Mouse (Mus musculus) midbrain, postnatal 0 days (tissue): ENCODE measurements around the gene Grasp. TPM values are rescaled to one million over a fixed set of nuclear protein-coding genes. Genes with fewer than 3 reads are reported as not detected.

Source experiments
- ATAC-seq: fragments of 200-750 bp; cut with Nextera tagmentation; 2 replicates; pipeline ENCODE4 v1.8.0; 2017; ENCODE audit warnings: moderate number of reproducible peaks, mild to moderate bottlenecking, moderate TSS enrichment, moderate library complexity; ENCODE audit not compliant: low FRiP score
- DNase-seq: peaks from one replicate; pipeline ENCODE4 v3.0.0-alpha.2; 2015; ENCODE audit warnings: low spot score
- H3K27ac ChIP-seq: fragments of 300-500 bp; sonication (generic); 2 replicates; pipeline ENCODE4 v1.5.1; 2014; ENCODE audit warnings: low read depth, mild to moderate bottlenecking, low read length, mixed read lengths
- H3K27me3 ChIP-seq: fragments of 300-500 bp; sonication (generic); 2 replicates; pipeline ENCODE4 v1.6.1; 2014; ENCODE audit warnings: low read length, control low read depth, mixed read lengths; ENCODE audit not compliant: insufficient read depth
- H3K36me3 ChIP-seq: fragments of 300-500 bp; sonication (generic); 2 replicates; pipeline ENCODE4 v1.6.1; 2014; ENCODE audit warnings: low read length, control low read depth, mixed read lengths; ENCODE audit not compliant: insufficient read depth
- H3K4me1 ChIP-seq: fragments of 300-500 bp; sonication (generic); 2 replicates; pipeline ENCODE4 v1.6.1; 2014; ENCODE audit warnings: mild to moderate bottlenecking, control low read depth, antibody characterized with exemption, low read length, mixed read lengths; ENCODE audit not compliant: insufficient read depth
- H3K4me2 ChIP-seq: fragments of 300-500 bp; sonication (generic); 2 replicates; pipeline ENCODE4 v1.6.1; 2014; ENCODE audit warnings: low read depth, mild to moderate bottlenecking, low read length, mixed read lengths; ENCODE audit not compliant: poor library complexity, severe bottlenecking
- H3K4me3 ChIP-seq: fragments of 300-500 bp; sonication (generic); 2 replicates; pipeline ENCODE4 v1.5.1; 2014; ENCODE audit warnings: low read depth, mild to moderate bottlenecking, low read length, moderate library complexity
- H3K9ac ChIP-seq: fragments of 300-500 bp; sonication (generic); replicated peaks from 2 replicates; pipeline ENCODE4 v1.6.1; 2014; ENCODE audit warnings: mild to moderate bottlenecking, low read length, moderate library complexity, mixed read lengths; ENCODE audit not compliant: poor library complexity, severe bottlenecking
- H3K9me3 ChIP-seq: fragments of 300-500 bp; sonication (generic); 2 replicates; pipeline ENCODE4 v1.6.1; 2016; ENCODE audit warnings: low read length, control low read depth
- CTCF ChIP-seq: IDR thresholded peaks from 2 replicates; pipeline ENCODE4 v1.5.1; 2016; ENCODE audit warnings: antibody characterized with exemption, mild to moderate bottlenecking
- WGBS: fragments of 180-500 bp; shearing (Covaris S2); extraction: QIAGEN DNeasy Blood & Tissue Kit; methylation state at CpG from one replicate; pipeline ENCODE4 v1.1.7; 2014; 5-methylcytosine and 5-hydroxymethylcytosine counted together
- polyA plus RNA-seq: library from polyadenylated mRNA; unstranded; fragments of >200 nt; fragmentation: Nextera tagmentation; extraction: Ambion mirVana; gene quantifications from 2 replicates; pipeline ENCODE4 v1.2.1, GENCODE M21; 2015
- total RNA-seq: library from RNA; depleted of rRNA; stranded (reverse); fragments of >200 nt; gene quantifications from 2 replicates; pipeline ENCODE4 v1.2.3, GENCODE M21; 2014

Grasp gene
- total and polyA plus RNA-seq, 2 experiments from 2014 or later: 1.9 to 7.7 TPM

DNA sequence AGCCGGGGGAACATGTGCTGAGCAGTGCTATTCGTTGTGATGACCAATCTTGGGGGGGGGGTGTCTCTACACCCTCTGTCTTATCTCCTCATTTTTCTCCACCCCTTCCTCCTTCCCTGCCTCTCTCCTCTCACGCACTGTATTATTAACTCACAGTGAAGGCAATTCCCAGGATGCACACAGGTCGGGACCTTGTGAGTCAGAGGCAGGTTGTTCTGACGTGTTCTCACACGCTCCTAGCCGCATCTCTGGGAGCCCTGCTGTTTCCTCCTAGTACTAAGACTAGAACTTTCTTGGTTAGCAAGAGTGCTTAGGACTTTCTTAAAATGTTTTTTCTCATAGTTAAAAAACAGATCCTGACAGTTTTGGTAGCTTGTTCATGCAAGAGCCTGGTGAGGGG lies 19.2 kb upstream of the Grasp start:
- no peak for DNase-seq
- H3K9me3 ChIP-seq: no peaks in the 10 kb centered on the region
- no peak overlapping the region for H3K27ac ChIP-seq
- no peak for ATAC-seq
- TF ChIP-seq CTCF: no peak
- H3K9ac ChIP-seq: no peak overlapping the region
- peaks cover 77% of the 10 kb centered on the region for H3K36me3 ChIP-seq
- WGBS: 85% methylated on average over 7 of the region's 7 CpGs
- H3K4me2 ChIP-seq: no peak overlapping the region
- H3K4me3 ChIP-seq: no peak overlapping the region
- H3K4me1 ChIP-seq: no peaks in the 10 kb centered on the region
- no peaks in the 10 kb centered on the region for H3K27me3 ChIP-seq

DNA sequence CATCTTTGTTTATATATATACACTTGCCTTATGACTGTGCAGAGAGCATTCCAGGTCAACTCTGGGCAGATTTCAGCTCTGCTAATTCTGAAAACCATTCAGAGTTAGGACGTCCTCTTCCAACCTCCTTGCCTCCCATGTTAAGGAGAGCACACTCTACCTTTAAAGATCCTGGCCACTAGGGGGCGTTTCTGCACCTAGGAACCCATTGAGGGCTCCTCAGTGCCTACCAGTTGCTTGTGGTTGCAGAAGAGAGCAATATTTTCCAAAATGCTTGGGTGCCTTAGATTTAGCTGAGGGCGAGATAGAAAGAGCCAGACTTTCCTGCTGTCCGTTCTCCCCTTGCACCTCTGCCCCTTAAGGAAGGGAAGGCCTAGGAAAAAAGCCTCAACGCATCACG lies 13.8 kb upstream of the Grasp start:
- 68% methylated on average over 6 of the region's 6 CpGs for WGBS
- H3K9me3 ChIP-seq: no peaks in the 10 kb centered on the region
- H3K27me3 ChIP-seq: no peaks in the 10 kb centered on the region
- H3K9ac ChIP-seq: no peak overlapping the region
- H3K4me2 ChIP-seq: no peak overlapping the region
- no peaks in the 10 kb centered on the region for H3K4me1 ChIP-seq
- H3K4me3 ChIP-seq: no peak overlapping the region
- TF ChIP-seq CTCF: peak; percentile 73
- ATAC-seq: no peak
- H3K36me3 ChIP-seq: peaks cover 59% of the 10 kb centered on the region
- H3K27ac ChIP-seq: no peak overlapping the region
- peak; percentile 74 for DNase-seq

DNA sequence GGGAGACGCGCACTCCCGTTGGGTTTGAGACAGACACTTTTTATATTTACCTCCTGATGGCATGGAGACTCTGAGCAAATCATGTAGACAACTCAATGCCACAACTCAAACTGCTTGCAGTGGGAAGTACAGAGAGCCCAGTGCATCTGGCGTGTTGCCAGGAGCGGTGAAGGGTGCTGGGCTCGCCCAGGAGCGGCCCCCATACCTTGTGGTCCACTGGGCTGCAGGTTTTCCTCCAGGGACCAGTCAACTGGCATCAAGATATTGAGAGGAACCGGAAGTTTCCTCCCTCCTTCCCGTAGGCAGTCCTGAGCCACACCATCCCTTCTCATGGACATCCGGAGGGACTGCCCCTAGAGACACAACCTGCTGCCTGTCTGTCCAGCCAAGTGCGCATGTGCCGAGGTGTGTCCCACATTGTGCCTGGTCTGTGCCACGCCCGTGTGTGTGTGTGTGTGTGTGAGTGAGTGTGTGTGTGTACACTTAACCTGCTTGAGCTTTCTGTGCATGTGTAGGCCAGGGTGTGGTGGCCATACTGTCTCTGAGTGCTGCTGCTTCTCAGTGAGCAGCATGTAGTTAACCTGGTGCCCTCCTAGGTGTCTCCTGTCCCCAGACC lies 12.9 kb upstream of the Grasp start:
- peaks cover 55% of the 10 kb centered on the region for H3K36me3 ChIP-seq
- 93% methylated on average over 14 of the region's 14 CpGs for WGBS
- no peaks in the 10 kb centered on the region for H3K9me3 ChIP-seq
- H3K4me2 ChIP-seq: no peak overlapping the region
- no peak for DNase-seq
- no peak for TF ChIP-seq CTCF
- no peaks in the 10 kb centered on the region for H3K27me3 ChIP-seq
- no peak for ATAC-seq
- no peak overlapping the region for H3K27ac ChIP-seq
- H3K4me1 ChIP-seq: no peaks in the 10 kb centered on the region
- no peak overlapping the region for H3K4me3 ChIP-seq
- no peak overlapping the region for H3K9ac ChIP-seq

DNA sequence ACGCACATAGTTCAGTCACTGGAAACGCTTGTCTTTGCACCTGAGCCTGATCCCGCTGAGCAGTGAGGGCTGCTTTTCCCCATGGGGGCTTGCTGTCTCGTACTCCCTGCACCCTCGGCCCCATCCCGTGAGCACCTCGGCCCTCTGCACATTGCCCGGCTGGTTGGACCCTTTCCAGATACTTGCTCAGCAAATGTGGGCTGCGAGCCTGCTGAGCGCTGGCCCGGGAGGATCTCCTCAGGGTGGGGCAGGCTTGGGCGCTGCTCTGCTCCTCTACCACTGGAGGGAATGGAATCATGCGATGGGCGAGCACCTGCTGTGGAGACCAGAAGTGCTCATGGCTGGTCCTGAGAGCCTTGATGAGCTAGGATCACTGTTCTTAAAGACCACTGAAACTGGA lies 11.6 kb upstream of the Grasp start:
- H3K4me2 ChIP-seq: no peak overlapping the region
- 75% methylated on average over 14 of the region's 14 CpGs for WGBS
- no peak overlapping the region for H3K4me3 ChIP-seq
- H3K36me3 ChIP-seq: peaks cover 48% of the 10 kb centered on the region
- H3K9me3 ChIP-seq: no peaks in the 10 kb centered on the region
- H3K9ac ChIP-seq: no peak overlapping the region
- no peak for TF ChIP-seq CTCF
- DNase-seq (no peak), ATAC-seq (no peak)
- H3K4me1 ChIP-seq: no peaks in the 10 kb centered on the region
- H3K27me3 ChIP-seq: no peaks in the 10 kb centered on the region
- no peak overlapping the region for H3K27ac ChIP-seq

DNA sequence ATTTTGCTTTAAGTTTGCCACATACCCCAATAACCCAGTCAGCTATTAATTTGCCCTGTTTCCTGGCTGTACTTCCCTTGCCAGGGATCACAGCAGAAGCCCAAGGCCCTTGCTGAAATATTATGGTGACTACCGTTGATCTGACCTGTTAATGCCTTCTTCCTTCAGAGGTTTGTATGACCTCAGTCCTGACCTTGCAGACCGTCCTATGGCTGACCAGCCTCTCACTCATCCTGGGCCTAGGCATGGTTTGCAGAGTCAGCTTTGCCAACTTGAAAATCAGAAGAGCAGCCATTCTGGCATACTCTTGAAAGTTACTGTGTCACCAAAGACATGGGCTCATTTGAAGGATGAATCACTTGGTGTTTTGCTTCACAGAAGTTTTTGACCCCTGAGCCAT lies 8.9 kb upstream of the Grasp start:
- Histone ChIP-seq H3K9ac (no peak overlapping the region), H3K27me3 (no peaks in the 10 kb centered on the region), H3K9me3 (no peaks in the 10 kb centered on the region), H3K4me1 (no peaks in the 10 kb centered on the region), H3K36me3 (peaks cover 23% of the 10 kb centered on the region), H3K4me2 (no peak overlapping the region), H3K4me3 (no peak overlapping the region), H3K27ac (no peak overlapping the region)
- WGBS: 89% methylated on average over 2 of the region's 2 CpGs
- ATAC-seq (no peak), DNase-seq (no peak)
- TF ChIP-seq CTCF: no peak

DNA sequence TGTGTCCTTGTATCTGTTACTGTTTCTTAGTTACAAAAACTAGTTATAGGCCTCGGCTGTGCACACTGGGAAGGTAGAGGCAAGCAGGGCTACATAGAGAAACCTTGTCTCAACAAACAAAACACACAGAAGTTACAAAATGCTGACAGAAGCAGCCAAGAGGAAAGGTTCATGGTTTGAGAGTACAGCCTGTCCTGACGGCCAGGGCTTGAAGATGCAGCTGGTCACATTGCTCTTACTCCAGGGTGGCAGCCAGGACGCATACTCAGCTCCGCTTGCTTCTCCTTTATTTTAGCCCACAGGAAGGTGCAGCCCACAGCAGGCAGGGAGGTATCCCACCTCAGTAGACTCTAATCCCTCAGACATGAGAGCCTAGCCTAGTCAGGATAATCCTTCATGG lies 8.0 kb upstream of the Grasp start:
- no peak overlapping the region for H3K9ac ChIP-seq
- H3K4me1 ChIP-seq: no peaks in the 10 kb centered on the region
- no peaks in the 10 kb centered on the region for H3K27me3 ChIP-seq
- H3K9me3 ChIP-seq: no peaks in the 10 kb centered on the region
- H3K4me3 ChIP-seq: no peak overlapping the region
- ATAC-seq: no peak
- peaks cover 16% of the 10 kb centered on the region for H3K36me3 ChIP-seq
- WGBS: 76% methylated on average over 4 of the region's 4 CpGs
- no peak overlapping the region for H3K4me2 ChIP-seq
- DNase-seq: no peak
- no peak for TF ChIP-seq CTCF
- H3K27ac ChIP-seq: no peak overlapping the region
